Mouse (Mus musculus) E14TG2a.4 (cell line): ENCODE measurements at regions not wholly inside any gene's neighbourhood (a gene's known extent, or its start where the extent isn't known, plus 50 kb on each side); places are given as distances from the start of the nearest gene placed in this dataset.

Source experiments
- CTCF ChIP-seq: conservative IDR thresholded peaks from 2 replicates; pipeline ENCODE4 v1.5.1; 2014; ENCODE audit warnings: low read length
- NANOG ChIP-seq: IDR thresholded peaks from 2 replicates; pipeline ENCODE4 v1.6.1; 2014; ENCODE audit warnings: borderline replicate concordance, low read length, mixed read lengths
- POU5F1 ChIP-seq: IDR thresholded peaks from 2 replicates; pipeline ENCODE4 v1.6.1; 2014; ENCODE audit warnings: low read length, borderline replicate concordance

DNA sequence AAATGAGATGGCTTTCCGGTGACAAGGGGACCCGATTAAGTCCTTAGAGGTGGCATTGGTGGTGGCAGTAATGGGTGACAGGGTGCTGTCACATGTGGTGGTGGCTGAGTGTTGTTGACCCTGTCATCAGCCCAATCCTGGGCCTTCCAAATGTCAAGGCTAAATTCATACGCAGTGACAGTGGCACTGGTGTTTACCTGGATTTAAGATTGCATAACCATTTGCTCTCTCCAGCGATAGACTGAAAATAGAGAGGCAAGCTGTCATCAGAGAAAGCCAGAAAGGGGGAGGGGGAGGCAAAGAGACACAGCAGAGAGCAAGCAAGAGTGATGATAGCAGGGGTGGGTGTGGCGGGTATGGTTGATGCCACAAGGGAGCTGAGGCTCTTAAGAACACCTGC is 215.1 kb downstream of the Suds3 start:
- TF ChIP-seq CTCF (no peak), POU5F1 (no peak), NANOG (no peak)
